Mouse (Mus musculus): ENCODE measurements around the gene Tmem170. TPM values are rescaled to one million over a fixed set of nuclear protein-coding genes. Genes with fewer than 3 reads are reported as not detected.

The Tmem170 gene
- polyA plus RNA-seq, 1 experiment from 2014 or later: 6.0 TPM

DNA sequence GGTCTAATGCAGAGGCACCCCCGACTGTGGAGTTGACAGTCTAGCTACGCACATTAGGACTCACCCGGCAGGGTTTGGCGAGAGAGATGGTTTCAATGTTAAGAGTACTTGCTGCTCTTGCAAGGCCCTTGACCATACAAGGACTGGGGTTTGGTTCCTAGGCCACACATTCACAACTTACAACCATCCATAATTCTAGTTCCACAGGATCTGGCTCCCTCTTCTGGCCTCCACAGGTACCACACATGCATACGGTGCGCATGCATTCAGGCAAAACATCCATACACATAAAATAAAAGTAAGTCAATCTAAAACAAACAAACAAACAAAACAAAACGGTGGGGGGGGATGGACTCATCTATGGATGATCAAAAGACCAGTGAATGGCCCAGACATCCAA, 18.4 kb upstream of the Tmem170 start:
- Histone ChIP-seq H3K27me3 (replicated peaks) (peaks cover 26% of the 10 kb centered on the region), H3K36me3 (no peaks in the 10 kb centered on the region), H3K9ac (no peak overlapping the region), H3K4me2 (replicated peaks) (no peak overlapping the region), H3K4me1 (peaks cover 6% of the 10 kb centered on the region; the same call in 1 of the 2 replicates), H3K9me3 (no peaks in the 10 kb centered on the region), H3K27ac (no peak overlapping the region), H3K4me3 (no peak overlapping the region)
- 88% methylated on average over 7 of the region's 7 CpGs for WGBS
- no peak for ATAC-seq (ENCODE audit: low FRiP score, low read depth)

DNA sequence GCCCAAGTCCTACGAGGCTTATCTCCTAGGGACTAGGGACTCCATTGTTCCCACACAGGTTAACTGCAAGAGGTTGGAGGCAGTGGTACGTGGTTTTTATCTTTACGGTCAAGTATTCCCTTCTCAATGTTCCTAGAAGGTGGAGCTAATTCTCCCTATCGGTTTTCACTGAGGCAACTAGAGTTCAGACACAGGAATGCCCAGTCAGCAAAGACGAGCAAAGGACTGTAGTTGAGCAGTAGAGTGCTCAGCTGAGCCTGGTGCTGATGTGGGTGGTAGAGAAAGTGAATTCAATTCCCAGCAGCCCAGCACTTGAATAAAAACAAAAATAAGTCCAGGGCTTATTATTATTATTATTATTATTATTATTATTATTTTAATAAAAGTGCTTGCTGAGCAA, 16.1 kb upstream of the Tmem170 start:
- Histone ChIP-seq H3K4me1 (peaks cover 8% of the 10 kb centered on the region; the same call in 1 of the 2 replicates), H3K36me3 (no peaks in the 10 kb centered on the region), H3K27me3 (replicated peaks) (peaks cover 43% of the 10 kb centered on the region), H3K27ac (no peak overlapping the region), H3K4me3 (no peak overlapping the region), H3K9me3 (no peaks in the 10 kb centered on the region), H3K4me2 (replicated peaks) (no peak overlapping the region), H3K9ac (no peak overlapping the region)
- ATAC-seq (ENCODE audit: low FRiP score, low read depth): no peak
- WGBS: 73% methylated on average over 5 of the region's 5 CpGs

DNA sequence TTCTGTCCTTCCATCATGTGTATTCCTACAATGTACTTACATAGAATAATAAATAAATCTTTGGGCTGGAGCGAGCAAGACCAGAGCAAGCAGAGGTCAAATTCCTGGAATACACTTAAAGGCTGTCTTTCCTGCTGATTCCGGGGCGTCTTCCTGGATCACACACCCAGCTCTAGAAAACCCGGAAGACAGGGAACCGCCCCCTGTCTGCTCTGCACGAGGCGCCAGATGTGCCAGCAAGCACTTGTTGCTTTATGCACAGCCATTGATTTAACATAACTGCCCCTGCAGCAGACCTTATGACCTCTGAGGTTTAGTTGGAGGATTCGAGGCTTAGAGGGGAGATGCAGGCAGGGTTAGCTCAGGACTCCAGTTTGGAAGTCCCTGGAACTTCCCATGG, 15.4 kb upstream of the Tmem170 start:
- ATAC-seq (ENCODE audit: low FRiP score, low read depth): no peak
- Histone ChIP-seq H3K36me3 (no peaks in the 10 kb centered on the region), H3K9me3 (no peaks in the 10 kb centered on the region), H3K9ac (no peak overlapping the region), H3K4me3 (no peak overlapping the region), H3K4me2 (replicated peaks) (no peak overlapping the region), H3K4me1 (peaks cover 8% of the 10 kb centered on the region; the same call in 1 of the 2 replicates), H3K27me3 (replicated peaks) (peaks cover 43% of the 10 kb centered on the region), H3K27ac (no peak overlapping the region)
- 38% methylated on average over 8 of the region's 8 CpGs for WGBS

DNA sequence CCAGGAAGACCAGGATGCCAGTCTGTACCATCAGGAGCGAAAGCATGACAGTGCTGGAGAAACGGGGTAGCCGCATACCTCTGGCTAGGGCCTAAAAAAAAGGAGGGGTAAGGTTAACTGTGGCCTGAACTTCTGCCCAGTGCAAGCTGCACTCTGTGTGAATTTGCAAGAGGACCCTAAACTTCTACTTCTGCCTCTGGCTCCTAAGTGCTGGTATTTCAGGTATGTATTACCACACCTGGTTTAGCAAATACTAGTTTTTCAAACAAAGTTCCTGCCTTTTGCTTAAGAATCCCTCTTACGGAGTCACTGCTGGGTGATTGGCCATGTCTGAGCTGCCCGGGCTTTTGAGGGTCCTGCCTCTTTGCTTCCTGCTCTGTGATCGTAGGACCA, 14.4 kb upstream of the Tmem170 start:
- Histone ChIP-seq H3K9me3 (no peaks in the 10 kb centered on the region), H3K36me3 (no peaks in the 10 kb centered on the region), H3K4me3 (no peak overlapping the region), H3K4me2 (replicated peaks) (no peak overlapping the region), H3K27me3 (replicated peaks) (peaks cover 43% of the 10 kb centered on the region), H3K27ac (no peak overlapping the region), H3K4me1 (peaks cover 8% of the 10 kb centered on the region; the same call in 1 of the 2 replicates), H3K9ac (no peak overlapping the region)
- WGBS: 55% methylated on average over 6 of the region's 6 CpGs
- ATAC-seq (ENCODE audit: low FRiP score, low read depth): no peak

DNA sequence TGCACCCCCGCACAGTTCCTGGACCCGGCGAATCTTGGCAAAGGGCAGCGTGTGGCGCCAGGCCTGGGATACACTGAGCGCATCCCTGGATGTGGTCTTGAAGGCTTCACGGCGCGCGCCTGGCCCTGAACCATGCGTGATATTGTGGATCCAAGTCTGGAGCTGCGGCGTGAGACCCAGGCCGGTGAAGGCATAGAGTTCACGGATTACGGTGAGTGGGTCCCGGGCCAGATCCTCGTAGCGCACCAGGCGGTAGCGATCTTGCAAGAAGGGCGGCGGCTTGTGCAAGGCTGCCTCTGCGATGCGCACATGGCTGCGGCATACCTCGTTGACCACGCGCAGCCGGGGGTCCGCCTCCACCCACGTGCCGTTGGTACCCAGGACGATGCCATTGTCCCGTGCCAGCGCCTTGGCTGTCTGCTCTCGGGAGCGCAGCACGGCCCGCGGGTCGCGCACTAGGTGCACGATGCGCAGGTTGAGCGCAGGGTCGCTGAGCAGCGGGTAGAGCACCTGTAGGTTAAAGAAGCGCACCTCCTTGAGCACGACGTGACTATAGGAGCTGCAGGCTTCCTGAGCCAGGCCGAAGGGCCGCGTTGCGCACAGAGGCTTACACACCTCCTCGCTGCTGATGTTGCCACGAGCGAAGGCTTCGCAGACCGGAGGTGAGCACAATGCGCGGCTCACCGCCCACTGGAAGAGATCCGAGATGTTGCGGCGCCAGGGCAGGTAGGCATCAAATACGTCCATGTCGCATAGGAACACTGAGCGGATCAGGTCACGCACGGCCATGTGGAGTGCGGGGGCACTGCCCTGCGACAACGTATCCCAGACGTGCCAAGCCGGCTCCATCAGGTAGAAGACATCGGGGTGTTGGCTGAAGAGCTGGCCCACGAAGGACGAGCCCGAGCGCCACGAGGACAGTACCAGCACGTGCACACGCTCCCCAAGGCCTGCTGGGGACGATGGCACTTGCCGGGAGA, 13.7 kb upstream of the Tmem170 start:
- Histone ChIP-seq H3K27me3 (replicated peaks) (peaks cover 43% of the 10 kb centered on the region), H3K4me2 (replicated peaks) (peak overlapping the region; percentile 51), H3K36me3 (no peaks in the 10 kb centered on the region), H3K9ac (no peak overlapping the region), H3K4me3 (peak overlapping the region; percentile 20; the same call in 1 of the 2 replicates), H3K4me1 (peaks cover 8% of the 10 kb centered on the region; the same call in 1 of the 2 replicates), H3K9me3 (no peaks in the 10 kb centered on the region), H3K27ac (no peak overlapping the region)
- no peak for ATAC-seq (ENCODE audit: low FRiP score, low read depth)
- 11% methylated on average over 86 of the region's 86 CpGs for WGBS

DNA sequence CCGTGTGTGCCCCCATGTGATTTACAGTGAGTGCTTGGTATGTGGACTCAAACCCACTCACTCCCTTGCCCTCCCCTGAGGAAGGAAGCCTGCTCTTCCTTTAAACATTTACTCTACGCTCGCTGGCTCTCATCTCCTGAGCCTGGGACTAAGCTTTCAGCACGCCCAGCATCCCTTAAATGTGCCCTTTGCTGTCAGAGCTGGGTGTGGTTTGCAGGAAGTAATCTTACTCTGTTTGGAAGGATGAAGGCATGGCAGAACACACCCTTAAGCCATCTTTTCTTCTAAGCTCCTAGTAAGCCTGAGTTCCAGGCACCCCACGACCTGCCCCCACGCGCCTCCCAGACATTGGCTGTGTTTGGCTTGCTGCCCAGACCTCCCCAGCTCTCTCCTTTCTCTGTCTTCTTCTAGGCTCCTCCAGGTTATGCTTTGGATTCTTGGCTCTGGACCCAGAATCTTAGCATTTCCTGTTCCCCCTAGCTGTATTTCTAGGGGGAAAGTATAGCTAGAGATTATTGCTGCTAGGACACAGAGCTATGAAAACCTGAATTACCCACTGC, 11.6 kb upstream of the Tmem170 start:
- Histone ChIP-seq H3K36me3 (no peaks in the 10 kb centered on the region), H3K4me1 (peaks cover 8% of the 10 kb centered on the region; the same call in 1 of the 2 replicates), H3K9ac (no peak overlapping the region), H3K27ac (no peak overlapping the region), H3K9me3 (no peaks in the 10 kb centered on the region), H3K27me3 (replicated peaks) (peaks cover 43% of the 10 kb centered on the region), H3K4me3 (no peak overlapping the region), H3K4me2 (replicated peaks) (no peak overlapping the region)
- WGBS: 62% methylated on average over 7 of the region's 7 CpGs
- no peak for ATAC-seq (ENCODE audit: low FRiP score, low read depth)

DNA sequence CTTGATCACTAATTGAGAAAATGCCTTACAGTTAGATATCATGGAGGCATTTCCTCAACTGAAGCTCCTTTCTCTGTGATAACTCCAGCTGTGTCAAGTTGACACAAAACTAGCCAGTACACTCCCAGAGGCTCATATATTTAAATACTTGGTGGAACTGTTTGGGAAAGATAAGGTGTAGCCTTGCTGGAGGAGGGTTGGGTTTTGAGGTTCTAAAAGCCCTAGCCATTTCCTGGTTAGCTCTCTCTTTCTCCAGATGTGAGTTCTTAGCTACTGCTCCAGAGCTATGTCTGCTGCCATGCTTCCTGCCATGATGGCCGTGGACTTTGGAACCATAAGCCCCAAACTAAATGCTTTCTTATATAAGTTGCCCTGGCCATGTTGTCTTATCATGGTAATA, 10.9 kb upstream of the Tmem170 start:
- Histone ChIP-seq H3K36me3 (no peaks in the 10 kb centered on the region), H3K27ac (no peak overlapping the region), H3K9me3 (no peaks in the 10 kb centered on the region), H3K4me3 (no peak overlapping the region), H3K27me3 (replicated peaks) (peaks cover 42% of the 10 kb centered on the region), H3K4me2 (replicated peaks) (no peak overlapping the region), H3K9ac (no peak overlapping the region), H3K4me1 (peaks cover 8% of the 10 kb centered on the region; the same call in 1 of the 2 replicates)
- WGBS: 74% methylated on average over 1 of the region's 1 CpGs
- no peak for ATAC-seq (ENCODE audit: low FRiP score, low read depth)

DNA sequence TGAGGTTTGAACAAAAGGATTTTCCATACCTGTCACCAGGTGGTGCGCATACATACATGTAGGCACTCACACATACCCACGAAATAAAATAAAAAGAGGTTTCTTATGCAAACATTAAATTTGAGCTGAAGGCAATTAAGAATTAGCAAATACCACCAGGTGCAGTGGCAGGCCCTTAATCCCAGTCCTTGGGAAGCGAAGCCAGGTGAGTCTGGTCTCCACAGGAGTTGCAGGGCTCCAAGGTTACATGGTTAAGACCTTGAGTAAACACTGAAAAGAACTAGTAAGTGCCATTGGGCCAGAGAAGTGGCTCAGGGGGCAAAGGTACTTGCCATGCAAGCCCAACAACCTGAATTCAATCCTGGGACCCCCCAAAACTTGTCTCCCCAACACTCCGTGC, 7.1 kb upstream of the Tmem170 start:
- Histone ChIP-seq H3K4me3 (no peak overlapping the region), H3K4me1 (no peaks in the 10 kb centered on the region), H3K36me3 (no peaks in the 10 kb centered on the region), H3K27ac (no peak overlapping the region), H3K9me3 (no peaks in the 10 kb centered on the region), H3K4me2 (replicated peaks) (no peak overlapping the region), H3K27me3 (replicated peaks) (peaks cover 8% of the 10 kb centered on the region), H3K9ac (no peak overlapping the region)
- no peak for ATAC-seq (ENCODE audit: low FRiP score, low read depth)
- WGBS: 89% methylated on average over 4 of the region's 4 CpGs

DNA sequence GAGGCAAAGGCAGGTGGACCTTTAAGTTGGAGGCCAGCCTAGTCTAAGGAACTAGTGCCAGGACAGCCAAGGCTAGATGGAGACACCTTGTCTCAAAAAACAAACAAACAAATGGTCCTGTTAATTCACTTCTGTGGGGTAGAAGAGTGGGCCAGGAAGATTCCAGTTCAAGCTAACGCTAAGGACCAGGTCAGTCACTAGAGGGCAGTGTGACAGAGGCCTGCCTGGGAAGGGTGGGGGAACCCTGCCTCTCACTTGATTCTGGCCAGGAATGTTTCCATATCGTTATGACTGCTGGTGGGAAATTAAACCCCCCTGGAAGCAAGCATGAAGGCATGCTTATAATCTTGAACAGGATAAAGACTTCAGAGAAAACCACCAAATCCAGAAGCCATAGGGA, 5.0 kb upstream of the Tmem170 start:
- no peaks in the 10 kb centered on the region for H3K36me3 ChIP-seq
- no peaks in the 10 kb centered on the region for H3K27me3 ChIP-seq (replicated peaks)
- 5% methylated on average over 2 of the region's 2 CpGs for WGBS
- no peak overlapping the region for H3K4me2 ChIP-seq (replicated peaks)
- H3K4me1 ChIP-seq: no peaks in the 10 kb centered on the region
- no peak for ATAC-seq (ENCODE audit: low FRiP score, low read depth)
- no peak overlapping the region for H3K4me3 ChIP-seq
- no peak overlapping the region for H3K27ac ChIP-seq
- H3K9ac ChIP-seq: no peak overlapping the region
- no peaks in the 10 kb centered on the region for H3K9me3 ChIP-seq

DNA sequence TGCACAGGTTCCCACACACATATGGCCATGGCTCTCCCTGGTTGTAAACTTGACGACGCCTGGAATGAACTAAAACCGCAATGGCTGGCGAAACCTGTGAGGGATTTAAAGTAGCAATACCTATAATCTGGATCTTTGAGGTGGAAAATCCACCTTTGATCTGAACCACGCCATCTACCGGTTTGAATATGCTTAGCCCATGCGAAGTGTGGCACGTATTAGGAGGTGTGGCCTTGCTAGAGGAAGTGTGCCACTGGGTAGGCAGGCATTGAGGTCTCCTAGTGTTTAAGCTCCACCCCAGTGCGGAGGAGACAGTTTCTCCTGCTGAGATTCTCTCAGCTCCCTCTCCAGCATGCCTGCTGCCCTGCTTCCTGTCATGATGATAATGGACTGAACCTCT, 1.2 kb upstream of the Tmem170 start:
- no peak for ATAC-seq (ENCODE audit: low FRiP score, low read depth)
- 65% methylated on average over 9 of the region's 9 CpGs for WGBS
- H3K27ac ChIP-seq: no peak overlapping the region

DNA sequence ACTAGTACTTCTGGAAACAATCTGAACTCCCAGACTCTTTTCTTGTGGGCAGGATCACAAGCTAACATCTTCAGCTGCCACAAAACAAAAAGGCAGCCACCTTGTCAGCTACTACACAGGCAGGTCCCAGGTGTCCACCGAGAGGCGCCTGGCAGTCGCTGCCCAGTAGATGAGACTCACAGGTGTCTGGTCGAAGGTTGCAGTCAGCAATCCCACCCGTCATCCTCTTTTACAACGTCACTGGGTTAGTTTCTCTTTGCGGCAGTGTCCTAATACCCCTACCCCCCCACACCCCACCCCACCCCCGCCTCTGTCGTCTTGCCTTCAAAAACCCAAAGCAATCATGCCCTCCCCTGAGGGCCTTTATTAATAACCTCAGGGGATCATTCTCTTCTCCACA, 792 bp downstream of the Tmem170 start:
- Histone ChIP-seq H3K4me2 (replicated peaks) (peak overlapping the region; percentile 86), H3K4me3 (peak overlapping the region; percentile 80)
- WGBS: 26% methylated on average over 9 of the region's 9 CpGs

More for the DNA sequence above, 1.2 kb upstream of the Tmem170 start:
- Histone ChIP-seq H3K4me3 (no peak overlapping the region), H3K9ac (no peak overlapping the region), H3K9me3 (no peaks in the 10 kb centered on the region), H3K27me3 (replicated peaks) (no peaks in the 10 kb centered on the region), H3K4me1 (peaks cover 6% of the 10 kb centered on the region; the same call in 1 of the 2 replicates), H3K36me3 (no peaks in the 10 kb centered on the region), H3K4me2 (replicated peaks) (no peak overlapping the region)

DNA sequence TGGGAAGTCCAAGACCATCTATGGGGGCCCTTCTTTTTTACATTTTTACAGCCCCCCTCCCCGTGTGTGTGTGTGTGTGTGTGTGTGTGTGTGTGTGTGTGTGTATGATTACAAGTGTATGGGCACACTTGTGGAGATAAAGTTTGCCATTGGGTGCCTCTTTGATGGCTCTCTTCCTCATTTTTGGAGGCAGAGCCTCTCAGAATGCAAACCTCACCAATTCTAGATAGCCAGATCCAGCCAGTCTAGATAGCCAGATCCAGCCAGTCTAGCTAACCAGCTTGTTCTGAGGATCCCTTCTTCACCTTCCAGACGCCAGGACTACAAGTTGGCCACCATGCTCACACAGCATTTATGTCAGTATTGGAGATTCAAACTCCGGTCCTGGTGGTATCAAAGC, 5.3 kb downstream of the Tmem170 start:
- H3K4me2 ChIP-seq (replicated peaks): no peak overlapping the region
- no peaks in the 10 kb centered on the region for H3K36me3 ChIP-seq
- no peak overlapping the region for H3K4me3 ChIP-seq
- 86% methylated on average over 3 of the region's 3 CpGs for WGBS
- no peaks in the 10 kb centered on the region for H3K9me3 ChIP-seq
- H3K27ac ChIP-seq: no peak overlapping the region
- no peaks in the 10 kb centered on the region for H3K27me3 ChIP-seq (replicated peaks)
- no peak overlapping the region for H3K9ac ChIP-seq
- no peak for ATAC-seq (ENCODE audit: low FRiP score, low read depth)
- peaks cover 6% of the 10 kb centered on the region; the same call in 1 of the 2 replicates for H3K4me1 ChIP-seq

More for the DNA sequence above, 792 bp downstream of the Tmem170 start:
- no peak for ATAC-seq (ENCODE audit: low FRiP score, low read depth)
- Histone ChIP-seq H3K9me3 (no peaks in the 10 kb centered on the region), H3K4me1 (peaks cover 6% of the 10 kb centered on the region; the same call in 1 of the 2 replicates), H3K27me3 (replicated peaks) (no peaks in the 10 kb centered on the region), H3K27ac (no peak overlapping the region), H3K9ac (peak overlapping the region; percentile 70), H3K36me3 (no peaks in the 10 kb centered on the region)

Measured in neural tube, embryonic 12.5 days (tissue).